Mouse (Mus musculus) MEL (cell line): Measurements from ENCODE around the gene Ehd2.

Source experiments
- CTCF ChIP-seq, 3 experiments: IDR thresholded peaks in 2 of 3; conservative IDR thresholded peaks in 1 of 3; 2 replicates each; pipeline ENCODE4 v1.5.1; 2011 to 2012; ENCODE audit warnings: low read length in 3 of 3, low read depth in 2 of 3, mild to moderate bottlenecking in 2 of 3, improper control_type of control experiment in 1 of 3, inconsistent platforms in 1 of 3, mixed read lengths in 1 of 3, moderate library complexity in 1 of 3; ENCODE audit not compliant: control insufficient read depth in 1 of 3, insufficient read depth in 1 of 3, poor library complexity in 1 of 3, severe bottlenecking in 1 of 3
- HCFC1 ChIP-seq: IDR thresholded peaks from 2 replicates; pipeline ENCODE4 v1.6.1; 2012; ENCODE audit warnings: low read depth, mild to moderate bottlenecking, inconsistent platforms, low read length, improper control_type of control experiment, moderate library complexity
- SMC3 ChIP-seq: IDR thresholded peaks from 2 replicates; pipeline ENCODE4 v1.6.1; 2011; ENCODE audit warnings: low read depth, low read length, improper control_type of control experiment
- TCF12 ChIP-seq: IDR thresholded peaks from 2 replicates; pipeline ENCODE4 v1.6.1; 2014; ENCODE audit warnings: low read depth, mild to moderate bottlenecking, inconsistent platforms, low read length, improper control_type of control experiment, moderate library complexity

DNA sequence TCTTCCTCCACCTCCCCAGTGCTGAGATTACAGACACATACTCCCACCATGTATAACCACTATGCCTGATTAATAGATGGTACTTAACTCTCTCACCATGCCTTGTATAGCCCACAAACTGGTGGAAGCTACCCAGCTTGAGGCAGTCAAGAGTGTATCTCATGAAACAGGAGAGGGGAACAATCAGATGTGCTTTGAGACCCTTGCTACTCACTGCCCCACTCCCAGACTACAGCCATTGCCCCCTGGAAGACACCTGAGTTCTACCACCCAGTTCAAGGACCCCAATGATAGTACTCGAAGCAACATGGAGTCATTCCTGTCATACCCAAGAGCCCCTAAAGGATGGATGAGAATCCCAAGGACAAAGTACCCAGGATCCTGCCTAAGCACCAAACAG is 60.8 kb downstream of the Ehd2 start:
- TF ChIP-seq CTCF (IDR thresholded peaks at IDR 0.05 in 2 of 3, conservative IDR thresholded peaks at IDR 0.05 in 1 of 3; ENCODE audit: control insufficient read depth in 1 of 3, insufficient read depth in 1 of 3, low read depth in 2 of 3, low read length in 3 of 3, poor library complexity in 1 of 3, severe bottlenecking in 1 of 3) (no peak), TCF12 (no peak), SMC3 (no peak), HCFC1 (no peak)
